Mouse (Mus musculus) 3T3-L1 (cell line): ENCODE measurements around the gene Adamts12.

Experiments
- DNase-seq: peaks from one replicate; pipeline ENCODE4 v3.0.0-alpha.2; 2015; ENCODE audit warnings: low read depth, low spot score

Adamts12 gene

DNA sequence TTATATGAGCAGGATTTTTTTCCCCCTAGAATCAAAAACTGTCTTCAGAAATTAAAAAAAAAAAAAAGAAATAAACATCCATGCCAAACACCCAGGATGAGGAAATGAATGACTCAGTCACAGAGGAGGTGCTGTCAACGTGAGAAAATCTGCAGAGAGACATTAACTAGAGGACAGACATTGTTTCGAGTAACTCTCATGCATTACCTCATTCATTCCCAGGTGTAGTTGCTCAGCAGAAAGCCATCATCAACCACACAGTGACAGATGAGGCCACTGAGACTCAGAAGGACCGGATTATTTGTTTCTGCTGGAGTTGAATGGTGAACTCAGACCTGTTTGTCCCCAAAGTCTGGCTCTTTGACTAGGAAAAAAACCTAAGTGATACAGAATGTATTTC is 81.0 kb downstream of the Adamts12 start:
- DNase-seq: peak; percentile 57

DNA sequence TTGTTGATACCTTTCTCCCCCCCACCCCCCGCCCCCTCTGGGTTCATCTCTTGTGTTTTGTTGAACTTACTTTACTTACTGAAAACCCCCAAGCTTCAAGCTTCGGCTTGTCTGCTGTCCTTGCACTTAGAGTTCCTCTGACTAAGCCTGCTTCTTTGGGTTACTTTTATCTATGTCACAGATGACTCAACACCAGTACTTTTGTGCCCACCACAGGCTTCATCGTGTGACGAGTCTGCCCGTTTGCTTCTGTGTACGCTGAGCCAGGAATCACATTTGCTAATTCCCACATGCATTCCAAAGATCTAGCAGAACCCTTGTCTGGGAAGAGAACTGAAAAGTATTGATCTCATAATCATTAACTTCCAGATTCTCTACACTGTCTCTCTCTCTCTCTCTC is 94.8 kb downstream of the Adamts12 start:
- peak; percentile 68 for DNase-seq

DNA sequence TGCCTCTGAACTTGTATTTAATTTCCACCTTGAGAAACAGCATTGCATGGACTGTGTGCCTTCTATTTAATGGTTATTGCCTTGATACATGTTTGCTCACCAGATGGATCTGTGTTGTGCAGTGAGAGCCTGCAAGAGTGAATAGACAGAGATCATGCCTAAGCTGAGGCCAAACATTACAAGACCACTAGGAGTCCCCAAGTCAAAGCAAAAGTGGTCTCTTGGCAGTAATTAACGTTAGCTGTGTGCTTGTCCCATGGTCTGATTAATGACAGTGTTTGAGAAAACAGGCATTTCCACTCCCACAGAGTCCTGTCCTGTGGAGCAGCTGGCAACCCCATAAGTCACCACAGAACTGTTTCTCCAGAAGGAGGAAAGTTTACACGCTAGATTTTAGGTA is 96.2 kb downstream of the Adamts12 start:
- no peak for DNase-seq

DNA sequence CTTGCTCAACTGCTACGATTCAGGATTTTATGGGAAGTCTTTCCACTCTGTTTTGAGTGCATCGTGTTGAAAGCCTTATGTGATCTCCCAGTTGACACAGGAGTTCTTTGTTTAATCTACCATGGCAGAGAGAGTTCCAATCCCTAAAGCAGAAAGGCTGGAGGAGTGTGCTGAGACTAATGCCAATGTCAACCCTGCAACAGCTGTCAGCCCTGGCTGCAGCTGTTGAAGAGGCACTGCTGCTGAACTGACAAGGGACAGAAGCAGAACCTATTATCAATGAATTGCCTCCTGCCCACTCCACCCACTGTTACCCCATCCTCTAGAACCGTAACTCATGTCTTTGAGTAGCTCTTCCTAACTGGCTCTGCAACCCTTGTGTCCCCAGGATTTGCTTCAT is 101.3 kb downstream of the Adamts12 start:
- no peak for DNase-seq

DNA sequence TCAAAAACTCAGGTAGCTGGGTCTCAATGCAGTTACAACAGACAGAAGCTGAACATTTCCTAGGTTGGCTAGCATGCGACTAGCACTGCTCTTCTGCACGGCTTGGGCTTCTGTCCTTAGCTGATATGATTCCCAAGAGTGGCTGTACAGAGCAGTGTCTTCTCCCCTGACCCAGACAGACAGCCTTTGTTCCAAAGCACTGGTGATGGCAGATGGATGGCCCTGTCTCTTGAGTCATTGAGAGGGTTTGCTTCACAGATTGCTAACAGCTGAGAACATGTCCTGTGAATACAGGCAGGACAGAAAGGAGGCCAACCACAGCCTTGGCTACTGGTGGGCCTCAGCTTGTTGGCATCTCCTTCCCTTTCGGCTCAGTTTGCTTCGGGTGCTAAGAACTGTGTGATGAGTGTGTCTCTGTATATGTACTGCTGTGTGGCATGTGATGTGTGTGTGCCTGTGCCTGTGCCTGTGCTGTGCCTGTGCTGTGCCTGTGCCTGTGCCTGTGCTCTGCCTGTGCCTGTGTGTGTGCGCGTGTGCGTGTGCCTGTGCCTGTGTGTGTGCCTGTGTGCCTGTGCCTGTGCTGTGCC is 109.4 kb downstream of the Adamts12 start:
- DNase-seq: peak; percentile 40

DNA sequence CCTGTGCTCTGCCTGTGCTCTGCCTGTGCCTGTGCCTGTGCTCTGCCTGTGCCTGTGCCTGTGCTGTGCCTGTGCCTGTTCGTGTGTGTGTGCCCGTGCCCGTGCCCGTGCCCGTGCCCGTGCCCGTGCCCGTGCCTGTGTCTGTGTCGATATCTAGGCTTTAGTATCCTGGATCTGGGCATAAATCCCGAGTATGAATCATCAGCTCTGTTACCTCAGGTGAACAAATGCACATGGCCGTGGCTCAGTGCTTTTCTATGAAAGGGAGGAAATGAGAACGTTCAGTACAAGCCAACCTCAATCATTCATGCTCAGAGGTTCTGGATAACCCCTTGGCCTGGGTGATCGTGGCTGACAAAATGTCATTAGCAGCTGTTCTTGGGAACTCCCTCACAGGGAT is 110.3 kb downstream of the Adamts12 start:
- peak; percentile 54 for DNase-seq

DNA sequence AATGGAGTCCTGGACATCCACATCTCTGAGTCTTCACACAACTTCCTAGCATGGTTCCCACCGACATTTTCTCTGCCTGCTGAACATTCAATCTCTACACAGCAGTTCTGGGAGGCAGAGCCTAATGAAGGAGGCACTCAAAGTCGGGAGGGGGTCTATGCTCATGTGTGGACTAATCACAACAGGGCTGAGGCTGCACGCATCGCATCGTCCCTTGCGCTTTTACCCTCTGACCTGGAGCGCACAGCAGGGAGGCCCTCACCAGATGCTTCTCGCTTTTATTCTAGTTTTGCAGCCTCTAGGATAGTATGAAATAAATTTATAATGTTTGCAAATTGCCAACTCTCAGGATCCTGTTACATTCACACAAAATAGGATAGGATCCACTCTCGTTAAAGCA is 112.9 kb downstream of the Adamts12 start:
- DNase-seq: no peak

DNA sequence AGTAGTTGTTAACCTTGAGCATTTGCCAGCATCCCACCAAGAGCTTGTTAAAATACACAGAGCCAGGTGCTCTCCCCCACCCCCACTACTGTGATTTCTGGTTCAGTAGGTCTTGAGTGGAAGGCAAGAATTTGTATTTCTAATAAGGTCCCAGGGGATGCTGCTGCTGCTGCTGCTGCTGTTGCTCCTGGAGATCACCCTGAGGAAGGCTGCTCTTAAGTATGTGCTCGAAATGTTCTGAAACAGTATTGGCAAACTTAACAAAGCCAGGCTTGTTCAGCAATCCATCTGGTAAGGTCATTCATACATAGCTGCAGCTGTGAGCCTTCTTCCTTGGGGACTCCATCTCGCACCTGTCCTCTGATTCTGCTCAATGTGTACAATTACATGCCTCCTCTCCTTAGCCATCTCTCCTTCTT is 115.2 kb downstream of the Adamts12 start:
- no peak for DNase-seq

DNA sequence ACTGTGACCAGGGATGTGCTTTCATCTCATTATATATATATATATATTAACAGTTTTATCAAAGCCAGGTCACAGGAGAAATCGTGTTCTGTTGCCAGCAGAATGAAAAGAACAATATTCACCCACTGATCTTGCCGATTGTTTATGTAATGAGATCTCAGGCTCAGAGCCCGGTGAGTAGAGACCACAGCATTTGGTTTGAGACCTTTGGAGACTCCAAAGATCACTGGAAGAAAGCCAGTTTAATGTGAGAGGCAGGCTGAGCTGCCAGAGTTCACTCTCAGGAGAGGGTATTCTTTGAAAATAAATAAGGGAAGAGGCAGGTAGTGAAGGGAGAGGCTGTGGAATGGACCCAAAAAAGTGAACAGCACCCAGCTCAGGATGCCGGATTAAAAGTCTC is 122.1 kb downstream of the Adamts12 start:
- no peak for DNase-seq

DNA sequence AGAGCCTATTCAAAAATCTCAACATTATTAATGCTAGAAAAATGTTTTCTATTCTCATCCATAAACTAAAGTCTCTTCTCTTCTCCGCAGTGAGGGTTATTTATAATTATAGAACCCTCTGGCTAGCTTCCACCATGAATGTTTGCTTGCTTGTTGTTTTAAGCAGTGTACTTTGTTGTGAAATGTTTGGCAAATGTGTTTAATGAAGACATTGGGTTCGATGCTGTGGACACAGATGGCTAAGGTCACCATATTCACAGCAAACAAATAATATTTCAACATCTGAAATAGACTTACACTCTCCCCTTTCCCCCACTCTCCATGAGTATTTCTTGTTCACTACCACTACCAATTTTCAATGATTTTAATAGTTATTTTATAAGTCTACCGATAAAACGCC is 125.9 kb downstream of the Adamts12 start:
- no peak for DNase-seq

DNA sequence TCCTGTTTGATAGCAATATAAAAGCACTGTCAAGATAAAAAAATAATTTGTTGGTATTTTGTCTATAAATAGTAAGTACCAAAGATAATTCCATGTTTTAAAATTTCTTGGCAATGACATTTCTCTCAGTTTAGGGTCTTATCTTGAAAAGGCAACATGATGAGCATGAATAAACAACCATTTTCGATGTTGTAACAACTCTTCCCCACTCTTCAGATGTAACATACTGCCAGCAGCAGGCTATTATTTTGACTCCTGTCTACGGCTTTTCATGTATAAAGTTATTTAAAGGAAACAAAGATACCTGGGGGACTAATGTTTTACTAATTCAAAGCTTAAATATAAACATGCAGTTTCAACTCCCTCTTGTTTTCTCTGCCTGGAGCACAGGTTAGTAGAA is 128.2 kb downstream of the Adamts12 start:
- DNase-seq: no peak

DNA sequence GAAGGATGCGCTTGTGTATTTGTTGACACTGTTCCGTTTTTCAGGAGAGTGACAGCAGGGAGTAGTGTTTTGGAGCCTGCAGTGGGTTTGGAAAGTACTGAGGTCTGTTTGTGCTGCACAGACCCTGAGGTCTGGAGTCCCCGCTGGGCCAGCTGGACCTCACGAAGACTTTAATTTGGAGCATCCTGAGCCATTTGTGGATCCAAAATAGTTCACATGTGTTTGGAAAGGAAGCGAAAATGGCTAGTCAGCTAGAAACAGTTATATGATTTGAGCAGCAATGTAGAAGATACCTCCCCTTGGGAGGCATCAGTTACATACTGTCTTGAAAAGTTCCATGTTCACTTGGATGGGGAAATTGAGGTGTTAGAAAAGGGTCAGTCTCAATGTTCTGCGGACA is 132.5 kb downstream of the Adamts12 start:
- no peak for DNase-seq

DNA sequence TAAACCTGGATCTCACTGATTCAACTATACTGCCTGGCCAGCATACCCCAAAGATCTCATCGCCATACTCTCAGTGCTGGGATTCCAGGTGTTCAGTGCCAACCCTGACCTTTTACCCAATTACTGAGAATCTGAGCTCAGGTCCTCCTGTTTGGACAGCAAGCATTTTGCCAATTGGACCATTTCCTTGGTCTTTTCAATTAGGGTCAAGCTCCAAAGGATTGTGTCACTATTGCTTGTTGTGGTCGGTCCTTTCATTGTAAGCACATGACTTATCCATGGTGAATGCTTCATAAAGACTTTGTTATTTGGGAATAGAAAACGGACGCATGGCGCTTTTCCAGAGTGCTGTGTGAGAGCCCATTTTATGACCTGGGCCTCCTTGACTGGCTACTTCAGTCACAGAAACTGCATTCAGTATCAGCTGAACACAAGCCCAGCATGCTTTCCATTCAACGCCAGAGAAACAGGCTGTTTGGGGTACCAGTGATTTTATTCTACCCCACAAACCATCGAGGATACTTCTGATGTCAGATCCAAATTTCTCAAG is 133.7 kb downstream of the Adamts12 start:
- no peak for DNase-seq

DNA sequence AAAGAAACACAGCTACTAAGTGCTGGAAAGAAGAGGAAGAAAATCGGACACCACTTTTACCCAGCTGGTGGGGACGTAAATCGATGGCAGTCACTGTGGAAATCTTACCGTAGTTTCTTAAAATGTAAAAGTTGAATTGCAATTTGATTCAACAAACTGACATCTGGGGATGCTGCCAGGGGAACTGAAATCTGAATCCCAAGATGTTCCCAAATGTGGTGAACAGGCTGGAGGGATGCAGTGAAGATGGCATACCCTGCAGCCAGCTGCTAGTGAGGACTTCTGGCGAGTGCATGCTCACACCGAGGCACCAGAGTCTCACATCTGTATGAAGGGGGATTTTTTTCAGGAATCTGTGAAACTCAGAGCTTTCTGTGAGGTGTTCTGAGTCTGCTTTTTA is 138.5 kb downstream of the Adamts12 start:
- DNase-seq: no peak

DNA sequence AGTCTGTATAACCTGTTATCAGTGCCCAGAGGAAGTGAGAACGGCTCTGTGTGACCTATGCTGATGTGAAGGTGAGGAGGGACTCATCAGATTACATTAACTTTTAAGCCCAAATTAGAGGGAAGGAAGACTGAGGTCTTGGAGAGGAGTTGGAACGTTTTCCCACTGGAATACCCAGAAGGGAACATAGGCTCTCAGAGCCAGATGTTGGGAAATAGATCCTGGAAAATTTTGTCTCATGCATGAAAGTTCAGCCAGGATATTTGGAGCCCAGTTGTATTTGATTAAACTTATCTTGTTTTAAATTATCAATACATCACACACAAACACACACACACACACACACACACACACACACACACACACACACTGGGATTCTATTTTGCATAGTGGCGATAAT is 140.3 kb downstream of the Adamts12 start:
- DNase-seq: no peak

DNA sequence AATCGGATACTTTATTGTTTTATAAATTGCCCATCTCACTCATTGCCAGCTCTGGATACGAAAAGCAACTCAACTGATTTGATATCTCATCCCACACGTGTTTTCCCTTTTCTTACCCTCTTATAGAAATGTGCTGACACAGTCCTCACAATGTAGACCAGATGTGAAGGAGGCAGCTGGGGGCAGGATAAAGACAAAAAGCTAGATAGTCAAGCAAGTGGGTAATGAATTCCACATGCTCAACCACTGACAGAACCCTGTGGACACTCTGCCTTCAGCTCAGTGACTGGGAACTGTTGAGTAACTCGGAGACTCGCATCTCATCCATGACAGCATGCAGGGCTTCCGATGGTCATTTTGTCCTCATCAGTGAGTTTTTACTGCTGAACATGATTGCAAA is 146.4 kb downstream of the Adamts12 start:
- DNase-seq: peak; percentile 85

DNA sequence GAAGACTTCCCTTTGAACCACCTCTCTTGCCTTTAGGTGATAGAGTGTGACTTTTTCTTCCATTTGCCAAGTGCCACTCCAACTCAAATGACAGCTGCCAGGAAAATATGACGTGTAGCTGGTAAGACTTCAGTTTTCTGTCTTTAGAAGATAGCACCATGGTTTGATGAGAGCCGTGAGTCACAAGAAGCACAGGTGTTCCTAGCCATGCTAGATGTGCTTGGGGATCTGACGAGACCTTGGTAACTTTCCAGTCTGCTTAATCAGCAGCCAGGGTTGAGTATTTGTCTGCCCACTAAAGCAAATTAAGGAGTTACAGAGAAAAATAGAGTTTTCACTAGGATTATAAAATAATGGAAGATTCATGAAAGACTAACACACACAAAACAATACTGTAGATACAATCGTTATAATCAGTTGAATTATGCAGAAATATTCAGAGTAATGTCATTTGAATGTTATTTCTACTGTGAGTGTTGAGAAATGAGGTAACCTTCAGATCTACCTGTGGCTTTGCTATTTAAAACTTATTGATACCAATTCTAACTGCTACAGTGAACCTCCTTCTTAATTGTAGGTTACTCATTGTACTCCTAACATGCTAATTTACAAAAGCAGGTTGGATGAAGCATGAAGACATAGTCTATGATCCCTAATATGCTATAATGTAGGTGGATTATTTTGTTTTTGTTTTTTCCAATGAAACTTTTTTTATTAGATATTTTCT is 169.5 kb downstream of the Adamts12 start:
- no peak for DNase-seq

DNA sequence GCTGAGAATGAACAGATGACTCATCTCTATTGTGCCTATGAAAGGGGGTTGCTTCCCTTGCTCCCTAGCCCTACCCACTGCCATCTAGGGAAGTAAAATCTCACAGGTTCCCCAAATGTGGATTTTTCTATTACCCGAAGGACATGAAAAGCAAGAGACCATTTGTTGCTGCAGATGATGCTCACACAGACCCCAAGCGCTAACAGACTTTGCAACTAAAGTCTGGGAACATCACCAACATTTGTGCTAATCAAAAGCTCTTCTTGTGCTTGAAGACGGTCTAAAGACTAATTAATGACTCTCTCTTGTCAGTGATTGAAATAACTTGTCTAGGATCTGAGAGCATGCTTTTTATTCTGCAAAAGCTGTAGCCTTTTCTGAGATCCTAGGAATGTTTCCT is 175.8 kb downstream of the Adamts12 start:
- peak; percentile 8 for DNase-seq

DNA sequence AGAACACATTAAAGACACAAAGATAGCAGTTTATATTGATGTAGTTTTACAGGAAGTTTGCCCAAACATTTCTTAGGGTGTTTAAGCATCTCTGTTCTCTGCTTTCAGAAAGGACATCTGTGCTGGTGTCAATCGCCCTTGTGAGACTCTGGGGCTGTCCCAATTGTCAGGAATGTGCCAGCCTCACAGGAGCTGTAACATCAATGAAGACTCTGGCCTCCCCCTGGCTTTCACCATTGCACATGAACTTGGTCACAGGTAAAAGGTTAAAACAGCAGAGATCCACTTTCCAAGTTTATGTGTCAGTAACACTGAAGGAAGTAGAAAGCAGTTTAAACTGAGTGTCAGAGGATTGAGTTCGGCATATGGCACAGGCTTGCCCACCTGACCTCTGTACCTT is 176.7 kb downstream of the Adamts12 start:
- no peak for DNase-seq

DNA sequence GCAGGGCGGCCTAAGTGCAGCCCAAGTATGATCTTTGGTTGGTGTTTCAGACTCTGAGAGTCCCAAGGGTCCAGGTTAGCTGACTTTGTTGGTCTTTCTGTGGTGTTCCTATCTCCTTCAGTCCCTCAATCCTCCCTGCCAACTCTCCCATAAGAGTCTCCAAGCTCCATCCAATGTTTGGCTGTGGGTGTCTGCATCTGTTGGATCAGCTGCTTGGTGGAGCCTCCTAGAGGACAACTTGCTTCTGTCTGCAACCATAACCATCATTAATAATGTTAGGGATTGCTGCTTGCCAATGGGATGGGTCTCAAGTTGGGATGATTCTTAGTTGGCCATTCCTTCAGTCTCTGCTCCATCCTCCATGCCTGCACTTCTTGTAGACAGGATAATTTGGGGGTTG is 181.8 kb downstream of the Adamts12 start:
- DNase-seq: peak; percentile 14

DNA sequence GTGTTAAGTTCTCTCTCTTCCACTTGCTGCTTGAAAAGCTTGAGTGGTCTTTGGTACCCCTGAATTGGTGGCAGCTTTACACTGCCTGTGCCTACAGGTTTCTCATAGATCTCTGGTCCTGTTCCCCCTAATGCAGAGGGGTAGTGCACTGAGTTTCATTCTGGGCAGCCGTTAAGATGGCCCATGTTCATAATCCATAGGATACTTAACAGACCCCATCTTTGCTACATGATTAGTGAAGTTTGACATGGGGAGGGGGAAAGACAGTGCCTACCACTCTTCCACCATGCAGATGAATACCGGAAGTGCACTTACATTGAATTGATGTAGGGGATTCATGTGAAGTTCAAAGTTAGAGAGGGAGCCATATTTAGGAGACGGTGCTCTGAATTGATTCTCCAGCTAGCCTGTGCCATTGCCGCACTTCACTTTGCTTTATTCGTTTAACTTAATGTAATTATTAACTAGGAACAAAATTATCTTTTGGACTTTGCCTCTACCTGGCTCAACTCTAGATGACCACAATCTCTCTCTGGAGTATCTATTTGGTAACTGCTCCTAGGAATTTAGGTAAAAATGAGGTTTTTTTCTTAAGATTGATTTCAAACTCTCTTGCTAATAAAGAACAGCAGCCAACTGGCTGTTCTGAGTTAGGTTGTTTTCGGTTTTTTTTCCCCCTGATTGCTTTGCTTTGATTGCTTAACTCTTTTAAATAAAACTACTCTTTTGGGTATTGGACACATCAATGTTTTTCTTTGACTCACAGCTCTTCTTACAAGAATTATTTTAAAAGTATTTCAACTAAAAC is 214.9 kb downstream of the Adamts12 start:
- DNase-seq: no peak

DNA sequence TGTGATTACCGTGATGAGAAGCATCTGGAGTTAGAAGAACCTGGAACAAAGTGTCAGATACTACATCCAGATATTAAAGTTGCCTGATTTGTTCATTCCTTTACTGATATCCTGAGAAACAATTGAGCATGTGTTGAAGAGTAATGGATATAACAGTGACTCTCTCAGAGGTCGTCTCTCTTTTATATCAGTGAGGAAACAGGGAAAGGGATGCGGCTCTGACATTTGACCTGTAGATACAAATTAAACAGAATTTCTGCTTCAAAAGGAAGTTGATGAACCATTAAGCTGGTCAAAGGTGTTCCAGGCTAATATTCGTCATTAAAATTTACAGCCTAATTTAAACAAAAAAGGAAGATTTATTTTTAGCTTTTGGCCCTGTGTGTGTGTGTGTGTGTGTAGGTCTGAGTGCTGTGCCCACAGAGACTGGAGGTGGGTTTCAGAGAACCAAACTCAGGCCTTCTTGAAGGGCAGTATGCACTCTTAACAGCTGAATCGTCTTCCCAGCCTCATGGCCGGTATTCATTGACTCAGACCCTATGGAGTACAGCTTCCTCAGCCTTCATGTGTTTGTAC is 216.2 kb downstream of the Adamts12 start:
- DNase-seq: no peak
